Mouse (Mus musculus) myocyte (in vitro differentiated cells): ENCODE measurements at regions not wholly inside any gene's neighbourhood (a gene's known extent, or its start where the extent isn't known, plus 50 kb on each side); places are given as distances from the start of the nearest gene placed in this dataset.

Source experiments
- CEBPB ChIP-seq: IDR thresholded peaks from 2 replicates; pipeline ENCODE4 v1.6.1; 2011; ENCODE audit warnings: mild to moderate bottlenecking, moderate library complexity; ENCODE audit not compliant: poor library complexity, insufficient read depth, severe bottlenecking
- E2F4 ChIP-seq: IDR thresholded peaks from one replicate; pipeline ENCODE4 v1.6.1; 2011; ENCODE audit warnings: mild to moderate bottlenecking, control low read depth, moderate library complexity; ENCODE audit not compliant: insufficient read depth
- MAX ChIP-seq: IDR thresholded peaks from one replicate; pipeline ENCODE4 v1.6.1; 2011; ENCODE audit warnings: low read depth, mild to moderate bottlenecking, control low read depth
- MYOD1 ChIP-seq, 3 experiments: IDR thresholded peaks; one replicate each; pipeline ENCODE4 v1.6.1; 2011; ENCODE audit warnings: control low read depth in 2 of 3, low read depth in 2 of 3, mild to moderate bottlenecking in 2 of 3, moderate library complexity in 1 of 3; ENCODE audit not compliant: insufficient read length in 2 of 3, control insufficient read depth in 1 of 3
- MYOG ChIP-seq, 3 experiments: IDR thresholded peaks; one replicate each; pipeline ENCODE4 v1.6.1; 2011; ENCODE audit warnings: control low read depth in 2 of 3, low read depth in 2 of 3, mild to moderate bottlenecking in 2 of 3; ENCODE audit not compliant: insufficient read length in 2 of 3, control insufficient read depth in 1 of 3, insufficient read depth in 1 of 3
- POLR2A ChIP-seq: IDR thresholded peaks from one replicate; pipeline ENCODE4 v1.6.1; 2011; ENCODE audit warnings: low read depth, mild to moderate bottlenecking, control low read depth, moderate library complexity; ENCODE audit not compliant: insufficient read length
- POLR2AphosphoS2 ChIP-seq: IDR thresholded peaks from one replicate; pipeline ENCODE4 v1.6.1; 2011; ENCODE audit warnings: low read depth, control low read depth; ENCODE audit not compliant: insufficient read length
- REST ChIP-seq: IDR thresholded peaks from one replicate; pipeline ENCODE4 v1.6.1; 2011; ENCODE audit warnings: mild to moderate bottlenecking, control low read depth, moderate library complexity; ENCODE audit not compliant: insufficient read depth, insufficient read length
- SRF ChIP-seq: IDR thresholded peaks from one replicate; pipeline ENCODE4 v1.6.1; 2011; ENCODE audit warnings: low read depth; ENCODE audit not compliant: control insufficient read depth, insufficient read length
- TCF12 ChIP-seq: IDR thresholded peaks from one replicate; pipeline ENCODE4 v1.6.1; 2011; ENCODE audit warnings: mild to moderate bottlenecking, control low read depth; ENCODE audit not compliant: poor library complexity, insufficient read depth, severe bottlenecking
- TCF3 ChIP-seq: IDR thresholded peaks from one replicate; pipeline ENCODE4 v1.6.1; 2011; ENCODE audit warnings: low read depth, control low read depth; ENCODE audit not compliant: insufficient read length
- USF1 ChIP-seq: IDR thresholded peaks from one replicate; pipeline ENCODE4 v1.6.1; 2011; ENCODE audit warnings: low read depth, mild to moderate bottlenecking, control low read depth, moderate library complexity

GRCm38 (mm10) chr6:17216442-17216841 lies 64.5 kb upstream of the Cav2 start:
- TF ChIP-seq E2F4: no peak
- no peak for TF ChIP-seq CEBPB
- TF ChIP-seq MAX: no peak
- TF ChIP-seq USF1: no peak
- TF ChIP-seq POLR2A: no peak
- no peak for TF ChIP-seq POLR2AphosphoS2
- no peak for TF ChIP-seq MYOG (IDR thresholded peaks at IDR 0.05; ENCODE audit: control insufficient read depth in 1 of 3, insufficient read depth in 1 of 3, insufficient read length in 2 of 3, low read depth in 2 of 3)
- TF ChIP-seq MYOD1 (IDR thresholded peaks at IDR 0.05; ENCODE audit: control insufficient read depth in 1 of 3, insufficient read length in 2 of 3, low read depth in 2 of 3): no peak
- TF ChIP-seq TCF12: no peak
- TF ChIP-seq SRF: no peak
- TF ChIP-seq REST: no peak
- no peak for TF ChIP-seq TCF3
